Mouse (Mus musculus) liver, adult 2 months (tissue): ENCODE data around the gene Myl9.

ENCODE experiments used
- CTCF ChIP-seq: fragments of 200-500 bp; IDR thresholded peaks from 2 replicates; pipeline ENCODE4 v1.5.1; 2011; ENCODE audit warnings: low read depth, low read length, control low read depth
- POLR2A ChIP-seq: fragments of 200-500 bp; IDR thresholded peaks from 2 replicates; pipeline ENCODE4 v1.6.1; 2011; ENCODE audit warnings: low read length, control low read depth; ENCODE audit not compliant: insufficient read depth; ENCODE audit errors: extremely low read depth

DNA sequence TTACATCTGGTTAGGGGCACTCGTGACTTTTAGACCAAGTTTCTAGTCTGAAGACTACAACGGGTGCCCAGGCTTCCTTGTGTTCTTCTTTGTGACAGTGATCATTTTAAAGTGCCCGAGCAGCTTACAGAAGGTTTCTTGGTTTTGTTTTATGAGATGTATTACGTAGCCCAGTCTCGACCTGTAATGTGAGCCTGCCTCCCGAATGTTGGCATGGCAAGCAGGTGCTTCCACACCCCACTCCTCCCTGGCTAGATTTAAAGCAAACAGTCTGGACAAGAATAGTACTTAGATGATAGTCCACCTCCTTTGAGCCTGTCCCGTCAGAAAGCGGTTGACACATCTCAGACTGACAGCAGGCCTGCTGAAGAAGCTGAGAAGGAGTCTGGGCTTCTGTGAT, 9.6 kb upstream of the Myl9 start:
- TF ChIP-seq CTCF (no peak), POLR2A (no peak)
